Mouse (Mus musculus): ENCODE results near the gene Pdzd4. TPM values are rescaled to one million over a fixed set of nuclear protein-coding genes. Genes with fewer than 3 reads are reported as not detected.

Pdzd4 gene
- polyA plus RNA-seq, 1 experiment from 2014 or later, result 0.07 TPM

DNA sequence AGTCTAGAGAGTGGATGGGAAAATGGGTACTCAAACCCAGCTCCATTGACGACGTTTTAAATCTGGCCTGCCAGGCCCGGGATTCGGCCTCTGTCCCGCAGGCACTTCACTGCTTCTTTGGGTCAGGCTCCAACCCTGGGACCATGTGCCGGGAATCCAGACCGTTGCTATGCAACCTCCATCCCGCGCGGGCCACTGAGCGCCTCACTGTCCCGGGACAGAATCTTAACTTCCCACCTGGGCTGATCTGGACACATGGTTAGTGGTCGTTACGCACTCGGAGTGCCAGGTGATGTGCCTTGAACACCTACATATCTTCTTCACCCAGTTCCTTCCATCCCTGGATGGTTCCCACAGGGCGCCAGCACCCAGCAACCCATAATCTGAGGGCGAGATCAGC lies 1.0 kb downstream of the Pdzd4 start:
- 23% methylated on average over 17 of the region's 17 CpGs for WGBS (ENCODE audit: insufficient replicate concordance)

DNA sequence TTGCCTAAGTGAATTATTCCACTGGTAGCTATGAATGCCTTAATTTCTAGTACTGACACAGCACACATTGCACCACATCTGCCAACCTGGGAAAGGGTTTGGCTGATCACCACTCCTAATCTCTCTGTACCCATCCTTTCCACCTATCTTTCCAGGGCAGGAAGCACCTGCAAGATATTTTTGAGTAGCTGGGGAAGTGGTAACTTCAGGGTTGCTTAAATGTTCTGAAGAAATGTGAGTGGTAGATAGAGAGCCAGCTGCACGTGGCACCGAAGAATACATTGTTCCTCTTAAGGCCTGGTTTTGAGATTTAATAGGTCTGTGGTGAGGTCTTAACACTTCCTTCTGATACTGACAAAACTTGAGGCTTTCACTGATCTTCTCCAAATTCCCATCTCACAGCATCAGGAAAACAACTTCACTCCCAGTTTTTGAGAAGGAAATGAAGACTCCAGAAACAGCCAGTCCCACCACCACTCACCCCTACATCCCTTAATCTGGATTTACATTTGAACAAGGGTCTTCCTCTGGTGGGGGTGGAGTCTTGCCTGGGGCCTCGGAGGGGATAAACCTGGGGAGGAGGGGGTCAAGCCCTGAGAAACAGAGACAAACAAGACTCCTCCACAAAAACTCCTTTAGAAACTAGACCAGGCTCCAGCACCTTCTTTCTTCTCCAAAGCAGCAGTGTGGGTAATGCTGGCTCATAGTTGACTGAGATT lies 8.0 kb downstream of the Pdzd4 start:
- no peak overlapping the region for H3K9ac ChIP-seq
- no peaks in the 10 kb centered on the region for H3K9me3 ChIP-seq (replicated peaks)
- H3K4me3 ChIP-seq (replicated peaks), result no peak overlapping the region
- DNase-seq (no peak), ATAC-seq (ENCODE audit: low read depth) (no peak)
- no peak overlapping the region for H3K27ac ChIP-seq
- peaks cover 7% of the 10 kb centered on the region; the same call in 1 of the 2 replicates for H3K27me3 ChIP-seq
- H3K36me3 ChIP-seq, result no peaks in the 10 kb centered on the region
- 6% methylated on average over 3 of the region's 3 CpGs for WGBS (ENCODE audit: insufficient replicate concordance)
- no peak overlapping the region for H3K4me2 ChIP-seq
- H3K4me1 ChIP-seq (replicated peaks), result no peaks in the 10 kb centered on the region; the same call in 1 of the 2 replicates

More for the DNA sequence above, 1.0 kb downstream of the Pdzd4 start:
- Histone ChIP-seq H3K4me1 (replicated peaks) (peaks cover 7% of the 10 kb centered on the region), H3K27me3 (peaks cover 42% of the 10 kb centered on the region), H3K27ac (no peak overlapping the region), H3K9me3 (replicated peaks) (no peaks in the 10 kb centered on the region), H3K4me2 (peak overlapping the region; percentile 66), H3K9ac (no peak overlapping the region), H3K36me3 (no peaks in the 10 kb centered on the region), H3K4me3 (replicated peaks) (peak overlapping the region; percentile 51; the same call in 1 of the 2 replicates)
- DNase-seq (no peak), ATAC-seq (ENCODE audit: low read depth) (no peak)

DNA sequence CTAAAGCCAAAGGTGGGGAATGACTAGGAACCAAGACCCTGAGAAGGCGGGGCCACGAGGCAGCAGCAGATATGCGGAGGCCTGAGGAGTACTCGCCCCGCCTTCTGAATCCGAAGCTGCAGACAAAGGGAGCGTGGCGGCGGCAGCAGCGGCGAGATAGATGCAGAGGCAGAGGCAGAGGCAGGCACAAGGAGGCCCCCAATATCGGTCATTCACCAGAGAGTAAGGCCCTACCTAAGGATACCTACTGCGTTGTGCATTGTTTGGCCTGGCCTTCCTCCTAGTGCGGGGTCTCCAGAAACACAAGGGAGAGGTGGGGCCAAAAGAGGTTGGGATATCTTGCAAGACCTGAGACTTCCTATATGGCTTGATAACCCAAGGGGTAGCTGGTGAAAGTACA lies 9.7 kb downstream of the Pdzd4 start:
- H3K4me1 ChIP-seq (replicated peaks), result no peaks in the 10 kb centered on the region; the same call in 1 of the 2 replicates
- no peak overlapping the region for H3K4me3 ChIP-seq (replicated peaks)
- H3K4me2 ChIP-seq, result peak overlapping the region; percentile 32; the same call in 1 of the 2 replicates
- H3K36me3 ChIP-seq, result no peaks in the 10 kb centered on the region
- H3K27me3 ChIP-seq, result peaks cover 6% of the 10 kb centered on the region; the same call in 1 of the 2 replicates
- no peak overlapping the region for H3K27ac ChIP-seq
- H3K9me3 ChIP-seq (replicated peaks), result no peaks in the 10 kb centered on the region
- no peak for ATAC-seq (ENCODE audit: low read depth)
- WGBS (ENCODE audit: insufficient replicate concordance), result 14% methylated on average over 14 of the region's 14 CpGs
- no peak overlapping the region for H3K9ac ChIP-seq
- no peak for DNase-seq

DNA sequence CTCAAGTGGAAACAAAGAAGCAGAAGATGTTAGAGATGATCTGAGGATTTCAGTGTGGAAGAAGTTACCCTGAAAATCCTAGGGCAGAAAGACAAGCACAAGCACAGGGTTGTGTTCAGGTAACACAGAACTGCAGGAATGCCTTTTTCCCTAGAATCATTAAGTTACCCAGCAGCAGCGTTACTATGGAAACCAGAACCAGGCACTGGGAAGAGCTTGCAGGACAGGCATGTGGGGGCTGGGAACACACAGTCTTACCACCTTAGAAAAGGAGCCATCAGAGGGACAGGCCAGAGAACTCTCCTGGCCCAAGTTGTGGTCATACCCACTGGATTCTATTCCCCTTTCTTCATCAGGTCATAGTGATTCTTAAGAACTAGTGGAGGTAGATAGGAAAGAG lies 19.0 kb downstream of the Pdzd4 start:
- no peak overlapping the region for H3K4me2 ChIP-seq
- no peak overlapping the region for H3K4me3 ChIP-seq (replicated peaks)
- ATAC-seq (ENCODE audit: low read depth), result no peak
- WGBS (ENCODE audit: insufficient replicate concordance), result 54% methylated on average over 1 of the region's 1 CpGs
- no peaks in the 10 kb centered on the region for H3K4me1 ChIP-seq (replicated peaks)
- no peaks in the 10 kb centered on the region for H3K9me3 ChIP-seq (replicated peaks)
- no peak overlapping the region for H3K27ac ChIP-seq
- DNase-seq, result no peak
- no peak overlapping the region for H3K9ac ChIP-seq
- H3K27me3 ChIP-seq, result peaks cover 3% of the 10 kb centered on the region; the same call in 1 of the 2 replicates
- H3K36me3 ChIP-seq, result no peaks in the 10 kb centered on the region

DNA sequence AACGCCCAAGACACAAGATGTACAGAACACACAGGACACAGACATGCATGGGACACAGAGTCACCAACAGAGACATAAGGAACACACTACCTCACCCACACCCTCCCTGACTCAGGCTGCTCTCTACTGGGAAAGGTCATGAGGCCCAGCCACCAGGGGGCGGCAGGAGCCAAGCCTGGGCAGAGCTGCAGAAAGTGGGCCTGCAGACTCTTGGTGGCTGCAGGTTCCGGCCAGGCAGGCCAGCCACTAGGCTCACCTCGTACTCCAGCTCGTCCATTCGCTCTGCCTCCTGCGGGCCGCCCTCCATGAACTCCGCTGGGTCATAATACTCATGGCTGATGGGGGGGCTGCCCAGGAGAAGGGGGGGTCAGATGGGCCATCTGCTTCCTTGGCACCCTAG lies 26.3 kb downstream of the Pdzd4 start:
- ATAC-seq (ENCODE audit: low read depth) (peak; percentile 62; the same call in 1 of the 2 replicates), DNase-seq (peak; percentile 36)
- peaks cover 3% of the 10 kb centered on the region; the same call in 1 of the 2 replicates for H3K27me3 ChIP-seq
- H3K4me1 ChIP-seq (replicated peaks), result no peaks in the 10 kb centered on the region
- no peak overlapping the region for H3K9ac ChIP-seq
- no peak overlapping the region for H3K27ac ChIP-seq
- WGBS (ENCODE audit: insufficient replicate concordance), result 19% methylated on average over 8 of the region's 9 CpGs
- H3K9me3 ChIP-seq (replicated peaks), result no peaks in the 10 kb centered on the region
- no peak overlapping the region for H3K4me3 ChIP-seq (replicated peaks)
- no peaks in the 10 kb centered on the region for H3K36me3 ChIP-seq
- no peak overlapping the region for H3K4me2 ChIP-seq

DNA sequence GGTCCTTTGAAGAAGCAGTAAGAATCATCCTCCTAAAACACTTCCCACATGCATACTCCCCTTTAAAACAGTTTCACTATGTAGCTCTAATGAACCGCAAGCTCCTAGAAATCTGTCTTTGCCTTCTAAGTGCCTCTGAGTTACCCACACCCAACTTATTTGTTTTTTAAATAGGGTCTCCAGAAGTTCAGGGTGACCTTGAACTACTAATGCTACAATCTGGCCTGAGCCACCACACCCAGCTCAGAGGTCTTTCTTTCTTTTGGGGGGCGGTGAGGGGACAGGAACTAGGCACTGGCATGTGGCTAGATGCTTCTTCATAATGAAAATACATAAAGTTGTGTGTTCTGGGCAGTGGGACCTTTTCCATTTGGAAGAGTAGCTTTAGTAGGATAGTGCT lies 27.3 kb downstream of the Pdzd4 start:
- Histone ChIP-seq H3K27ac (no peak overlapping the region), H3K36me3 (no peaks in the 10 kb centered on the region), H3K4me3 (replicated peaks) (no peak overlapping the region), H3K9me3 (replicated peaks) (no peaks in the 10 kb centered on the region), H3K4me2 (no peak overlapping the region), H3K27me3 (peaks cover 3% of the 10 kb centered on the region; the same call in 1 of the 2 replicates), H3K4me1 (replicated peaks) (no peaks in the 10 kb centered on the region), H3K9ac (no peak overlapping the region)
- WGBS (ENCODE audit: insufficient replicate concordance), result 71% methylated on average over 2 of the region's 2 CpGs
- ATAC-seq (ENCODE audit: low read depth) (no peak), DNase-seq (no peak)

DNA sequence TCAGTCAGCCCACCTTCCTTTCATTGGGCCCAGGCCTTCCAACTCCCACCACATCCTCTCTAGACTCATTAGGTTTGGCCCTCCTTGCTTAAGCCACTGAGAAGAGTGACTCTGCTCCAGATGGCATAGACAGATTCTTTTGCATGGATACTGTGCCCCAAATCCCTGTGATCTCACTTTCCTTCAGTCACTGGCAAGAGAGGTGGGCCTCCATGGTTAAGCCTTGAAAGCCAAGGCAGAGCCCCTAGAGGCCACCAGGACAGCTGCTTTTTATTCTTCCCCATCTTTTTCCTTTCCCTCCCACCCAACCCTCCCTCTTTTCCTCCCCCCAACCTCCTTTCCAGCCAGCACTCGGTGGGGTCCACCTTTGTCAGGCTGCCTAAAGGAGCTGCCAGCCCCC lies 31.3 kb downstream of the Pdzd4 start:
- Histone ChIP-seq H3K36me3 (peaks cover 28% of the 10 kb centered on the region), H3K27ac (no peak overlapping the region), H3K9ac (no peak overlapping the region), H3K4me3 (replicated peaks) (no peak overlapping the region), H3K27me3 (no peaks in the 10 kb centered on the region), H3K4me1 (replicated peaks) (peaks cover 6% of the 10 kb centered on the region), H3K4me2 (no peak overlapping the region), H3K9me3 (replicated peaks) (no peaks in the 10 kb centered on the region; the same call in 1 of the 2 replicates)
- WGBS (ENCODE audit: insufficient replicate concordance), result no CpG with 5 or more reads among the region's 1 CpGs
- ATAC-seq (ENCODE audit: low read depth) (no peak), DNase-seq (no peak)

DNA sequence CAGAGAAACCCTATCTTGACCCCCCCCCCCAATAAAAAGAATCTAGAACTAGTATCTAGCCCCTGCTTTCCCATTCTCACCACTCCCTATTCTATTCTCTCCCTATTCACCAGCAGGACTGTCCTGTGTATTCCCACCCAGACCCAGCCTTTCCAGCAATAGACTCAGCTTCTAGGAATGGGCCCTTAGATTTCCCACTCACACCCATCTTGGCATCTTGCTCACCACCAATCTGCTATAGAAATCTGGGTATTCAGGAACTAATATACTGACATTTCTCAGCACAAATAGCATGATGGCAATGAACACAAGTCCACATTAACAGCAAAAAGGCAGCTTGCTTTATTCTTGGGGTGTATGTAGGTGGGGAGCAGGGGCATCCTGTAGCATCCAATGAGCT lies 31.7 kb downstream of the Pdzd4 start:
- Histone ChIP-seq H3K27ac (no peak overlapping the region), H3K4me1 (replicated peaks) (peaks cover 11% of the 10 kb centered on the region), H3K27me3 (no peaks in the 10 kb centered on the region), H3K36me3 (peaks cover 28% of the 10 kb centered on the region), H3K9ac (no peak overlapping the region), H3K4me3 (replicated peaks) (no peak overlapping the region), H3K4me2 (no peak overlapping the region), H3K9me3 (replicated peaks) (no peaks in the 10 kb centered on the region; the same call in 1 of the 2 replicates)
- DNase-seq, result no peak
- no peak for ATAC-seq (ENCODE audit: low read depth)

DNA sequence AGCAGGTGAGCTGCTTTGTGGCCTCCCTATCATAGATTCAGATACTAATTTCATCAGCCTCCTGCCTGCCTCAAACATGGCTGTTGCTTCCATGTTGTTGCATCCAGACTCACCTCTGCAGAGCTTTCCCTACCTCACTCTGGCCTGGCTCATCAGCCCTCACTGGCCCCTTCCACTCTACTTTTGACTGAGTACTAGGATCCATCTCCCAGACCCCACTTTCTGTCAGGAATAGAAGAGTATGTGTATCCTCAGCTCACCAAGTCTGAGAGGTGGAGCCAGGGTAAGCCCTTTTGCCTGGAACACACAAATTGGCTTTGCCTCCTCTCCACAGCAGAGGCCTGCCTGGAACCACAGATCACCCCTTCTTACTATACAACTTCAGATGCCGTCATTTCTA lies 36.3 kb downstream of the Pdzd4 start:
- peak overlapping the region; percentile 76 for H3K4me2 ChIP-seq
- no peaks in the 10 kb centered on the region; the same call in 1 of the 2 replicates for H3K9me3 ChIP-seq (replicated peaks)
- H3K4me3 ChIP-seq (replicated peaks), result peak overlapping the region; percentile 72
- no peaks in the 10 kb centered on the region for H3K27me3 ChIP-seq
- ATAC-seq (ENCODE audit: low read depth) (no peak), DNase-seq (no peak)
- WGBS (ENCODE audit: insufficient replicate concordance), result 69% methylated on average over 1 of the region's 1 CpGs
- peaks cover 28% of the 10 kb centered on the region for H3K36me3 ChIP-seq
- no peak overlapping the region for H3K27ac ChIP-seq
- H3K4me1 ChIP-seq (replicated peaks), result peaks cover 24% of the 10 kb centered on the region
- H3K9ac ChIP-seq, result peak overlapping the region; percentile 84

DNA sequence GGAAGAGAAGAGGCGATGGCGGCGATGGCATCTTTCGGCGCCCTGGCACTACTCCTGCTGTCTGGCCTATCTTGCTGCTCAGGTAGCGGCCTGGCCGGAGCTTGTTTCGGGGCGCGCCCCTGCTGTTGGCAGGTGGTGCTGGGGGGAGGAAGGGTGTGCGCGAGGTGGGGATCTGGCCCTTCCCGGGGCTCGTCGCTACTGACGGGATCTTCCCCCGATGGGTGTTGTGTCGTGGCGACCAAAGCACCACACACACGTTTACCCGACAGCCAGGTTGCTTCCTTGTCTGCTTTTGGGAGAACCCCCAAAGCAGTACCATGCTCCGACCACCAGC lies 37.6 kb downstream of the Pdzd4 start:
- Histone ChIP-seq H3K9ac (peak overlapping the region; percentile 84), H3K9me3 (replicated peaks) (no peaks in the 10 kb centered on the region; the same call in 1 of the 2 replicates), H3K4me2 (peak overlapping the region; percentile 76), H3K4me1 (replicated peaks) (peaks cover 24% of the 10 kb centered on the region), H3K36me3 (peaks cover 28% of the 10 kb centered on the region), H3K27ac (peak overlapping the region; percentile 91), H3K27me3 (no peaks in the 10 kb centered on the region), H3K4me3 (replicated peaks) (peak overlapping the region; percentile 72)
- DNase-seq (no peak), ATAC-seq (ENCODE audit: low read depth) (peak; percentile 44)
- 10% methylated on average over 21 of the region's 22 CpGs for WGBS (ENCODE audit: insufficient replicate concordance)

DNA sequence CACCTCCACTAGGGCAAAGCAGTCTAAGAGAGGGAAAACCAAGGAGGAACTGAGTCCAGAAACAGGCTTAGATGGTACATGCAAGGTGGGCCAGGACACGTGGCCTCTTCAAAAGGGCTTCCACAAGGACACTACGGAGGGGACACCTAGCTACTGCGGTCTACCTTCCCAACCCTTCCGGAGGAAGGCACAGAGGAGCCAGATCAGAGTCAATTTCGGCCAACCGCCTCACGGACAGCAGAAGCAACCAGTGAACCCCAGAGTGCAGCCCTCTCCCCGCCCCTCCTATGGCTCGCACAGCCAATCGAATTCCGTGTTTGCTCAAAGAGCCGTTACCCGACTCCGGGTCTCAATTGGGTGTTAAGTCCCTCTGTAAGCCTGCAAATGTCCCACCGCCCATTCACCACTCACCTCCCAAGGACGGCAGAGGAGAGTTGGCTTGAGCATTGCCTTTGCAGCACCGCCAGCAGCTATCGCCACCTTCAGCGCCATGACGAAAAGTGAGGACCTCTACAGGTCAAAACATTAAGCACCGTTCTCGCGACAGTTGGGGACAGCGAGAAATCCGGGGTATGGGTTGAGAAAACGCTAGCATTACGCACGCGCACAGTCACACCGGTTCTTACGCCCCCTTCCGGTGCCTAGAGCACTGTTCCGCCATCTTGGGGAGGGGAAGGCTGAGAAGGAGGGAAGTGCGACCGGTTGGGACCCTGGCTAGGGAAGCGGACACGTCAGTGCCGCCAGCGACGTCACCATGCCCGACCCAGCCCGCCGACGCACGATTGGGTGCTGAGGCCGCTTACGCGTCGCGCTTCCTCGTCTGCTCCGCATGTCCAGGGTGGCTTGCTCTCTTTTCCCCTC lies 38.2 kb downstream of the Pdzd4 start, which contains the start of the genes Idh3g and Ssr4:
Gene Idh3g (minus strand): TSS at position 534 of the 861 bp plus-strand sequence.
Gene Ssr4 (plus strand): TSS at position 665 of the 861 bp plus-strand sequence.
- Histone ChIP-seq H3K27ac (peak within 1 kb of the TSS; percentile 91), H3K27me3 (no peaks in the 10 kb centered on the region), H3K9ac (peak within 1 kb of the TSS; percentile 84), H3K4me2 (peak within 1 kb of the TSS; percentile 76), H3K4me1 (replicated peaks) (peaks cover 24% of the 10 kb centered on the region), H3K9me3 (replicated peaks) (no peaks in the 10 kb centered on the region; the same call in 1 of the 2 replicates), H3K36me3 (peaks cover 28% of the 10 kb centered on the region), H3K4me3 (replicated peaks) (peak within 1 kb of the TSS; percentile 72)
- DNase-seq, result peak; percentile 87
- WGBS (ENCODE audit: insufficient replicate concordance), result 10% methylated on average over 52 of the region's 52 CpGs
- ATAC-seq (ENCODE audit: low read depth), result peak; percentile 92

All from liver, embryonic 13.5 days (tissue).